Mouse (Mus musculus): Measurements from ENCODE around the gene Gna13. TPM values are rescaled to one million over a fixed set of nuclear protein-coding genes. Genes with fewer than 3 reads are reported as not detected.

The Gna13 gene
- total RNA-seq, 2 experiments from 2014 or later: 45.7 to 48.7 TPM

DNA sequence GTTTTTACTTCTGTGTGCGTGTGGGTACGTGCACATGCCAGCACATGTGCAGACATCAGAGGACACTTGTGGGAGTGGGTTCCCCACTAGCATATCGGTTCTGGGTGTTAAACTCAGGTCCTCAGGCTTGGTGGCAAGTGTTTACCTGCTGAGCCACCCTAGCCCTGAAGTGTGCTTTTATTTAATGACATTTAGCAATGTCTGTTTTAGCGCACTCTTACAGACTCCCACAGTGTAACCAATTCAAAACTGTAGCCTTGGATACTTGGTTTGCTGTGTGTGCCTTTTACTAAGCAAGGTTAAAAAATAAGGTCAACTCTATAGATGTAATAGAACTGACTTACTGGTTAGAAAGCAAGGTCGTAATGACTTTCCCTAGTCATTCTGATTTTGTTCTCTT is 3.2 kb downstream of the Gna13 start:
- no peak for DNase-seq
- intact Hi-C loops (cut with DNase I): no loop called here

DNA sequence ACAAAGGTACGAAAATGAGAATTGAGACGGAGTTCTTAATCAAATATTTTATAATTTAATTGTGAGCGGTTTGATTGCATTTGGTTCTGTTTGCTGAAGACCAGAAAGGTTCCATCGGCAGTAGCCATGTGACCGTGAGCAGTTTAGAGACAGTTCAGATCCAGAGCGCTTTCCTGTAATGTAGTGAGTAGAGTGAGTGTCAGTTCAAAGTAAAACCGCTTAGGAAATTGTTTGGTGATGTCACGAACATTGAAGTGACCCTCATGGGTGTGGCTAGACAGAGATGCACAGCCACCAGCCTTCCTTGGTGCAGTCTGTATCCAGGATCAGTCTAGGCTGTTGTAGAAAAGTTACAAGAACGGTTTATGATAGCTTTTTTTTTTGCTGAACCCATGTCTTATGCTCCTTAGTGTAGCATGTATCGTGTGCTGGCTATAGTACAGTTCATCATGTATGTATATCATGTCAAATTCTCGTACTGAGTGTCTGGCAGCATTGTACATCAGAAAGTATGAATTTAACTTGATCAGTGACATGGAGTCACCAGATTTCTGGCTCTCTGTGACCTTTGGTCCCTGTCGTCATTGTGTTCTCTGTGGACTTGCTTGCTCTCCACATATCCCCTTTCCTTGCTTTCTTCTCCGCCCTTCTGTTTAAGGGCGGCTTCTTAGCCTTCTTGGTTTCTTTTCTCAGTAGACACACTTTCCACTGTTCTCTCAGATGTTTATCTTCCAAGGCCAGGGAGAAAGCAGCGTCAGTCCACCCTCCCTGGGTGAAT is 4.4 kb downstream of the Gna13 start:
- no peak for DNase-seq
- intact Hi-C loops (cut with DNase I): no loop called here

DNA sequence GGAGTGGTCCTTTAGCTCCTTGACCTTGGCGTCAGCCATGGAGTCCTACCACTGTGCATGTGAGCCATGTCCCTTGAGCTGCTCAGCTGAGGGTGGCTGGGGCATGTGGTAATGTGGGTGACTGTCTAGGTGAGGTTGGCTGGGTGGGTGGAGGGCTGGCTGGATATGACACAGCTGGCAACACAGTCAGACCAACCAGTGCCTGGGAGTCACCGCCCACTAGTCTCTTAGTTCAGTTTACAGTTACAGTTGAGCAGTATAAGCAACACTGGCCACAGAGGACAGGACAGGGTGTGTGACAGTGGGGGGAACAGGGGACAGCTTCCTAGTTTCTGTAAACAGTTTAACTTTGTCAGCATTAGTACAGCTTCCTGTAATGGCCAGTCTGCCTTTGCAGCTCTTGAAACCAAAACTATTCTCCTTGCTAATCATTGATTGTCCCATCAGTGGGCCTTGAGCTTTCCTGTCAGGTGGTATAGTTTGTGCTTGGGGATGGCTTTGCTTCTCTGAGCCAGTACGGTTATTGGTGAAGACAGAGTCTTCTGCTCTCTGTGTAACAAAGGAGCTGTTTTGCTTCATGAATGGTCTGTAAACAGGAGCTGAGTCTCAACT is 6.5 kb downstream of the Gna13 start:
- intact Hi-C loops (cut with DNase I): no loop called here
- no peak for DNase-seq

DNA sequence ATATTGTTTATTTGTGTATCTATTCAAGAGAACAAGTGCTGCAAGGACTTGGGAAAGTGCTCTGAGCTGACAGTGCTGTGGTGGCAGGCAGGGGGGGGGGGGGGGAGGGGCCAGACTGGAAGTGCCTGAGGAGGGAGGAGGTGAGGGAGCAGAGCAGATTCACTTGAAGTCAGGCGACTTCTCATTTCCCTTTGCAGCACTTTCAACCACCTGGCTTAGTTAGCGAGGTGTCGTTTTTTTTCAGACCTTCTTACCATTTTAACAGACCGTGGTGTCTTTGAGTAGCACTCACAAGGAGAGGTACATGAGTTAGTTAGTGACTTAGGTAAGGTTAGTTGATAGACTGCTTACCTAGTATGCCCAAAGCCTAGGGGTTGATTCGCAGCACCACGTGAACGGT is 12.8 kb downstream of the Gna13 start:
- no peak for DNase-seq

DNA sequence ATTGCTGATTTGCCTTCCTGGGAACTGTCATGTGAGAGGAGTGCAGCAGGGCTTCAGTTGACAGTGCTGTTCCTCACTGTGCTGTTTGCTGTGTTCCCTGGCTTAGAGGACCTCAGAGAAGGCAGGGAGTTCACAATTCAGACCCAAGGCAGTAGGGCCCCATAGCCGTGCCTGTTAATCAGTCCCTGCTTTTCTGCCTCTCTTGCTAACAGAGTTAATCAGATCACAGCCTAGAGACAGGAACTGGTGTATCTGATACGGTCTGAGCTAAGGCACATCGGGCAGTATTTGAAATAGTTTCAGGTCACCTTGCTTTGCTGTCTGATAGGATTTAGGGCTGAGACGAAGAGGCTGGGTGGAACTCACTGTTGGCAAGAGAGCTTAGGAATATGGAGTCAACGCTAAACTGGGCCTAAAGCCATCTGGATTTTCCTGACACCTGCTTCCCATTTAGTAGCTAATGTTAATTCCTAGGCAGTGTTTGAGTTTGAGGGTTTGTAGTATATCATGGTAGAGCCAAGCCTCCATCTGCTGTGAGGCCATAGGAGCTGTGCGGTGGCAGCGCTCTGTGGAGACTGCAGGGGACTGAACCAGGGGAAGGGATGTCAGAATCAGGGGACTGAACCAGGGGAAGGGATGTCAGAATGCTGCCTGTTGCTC is 14.0 kb downstream of the Gna13 start:
- intact Hi-C loops (cut with DNase I): no loop called here
- DNase-seq: no peak

More for the DNA sequence above, 12.8 kb downstream of the Gna13 start:
- intact Hi-C loops (cut with DNase I): no loop called here

DNA sequence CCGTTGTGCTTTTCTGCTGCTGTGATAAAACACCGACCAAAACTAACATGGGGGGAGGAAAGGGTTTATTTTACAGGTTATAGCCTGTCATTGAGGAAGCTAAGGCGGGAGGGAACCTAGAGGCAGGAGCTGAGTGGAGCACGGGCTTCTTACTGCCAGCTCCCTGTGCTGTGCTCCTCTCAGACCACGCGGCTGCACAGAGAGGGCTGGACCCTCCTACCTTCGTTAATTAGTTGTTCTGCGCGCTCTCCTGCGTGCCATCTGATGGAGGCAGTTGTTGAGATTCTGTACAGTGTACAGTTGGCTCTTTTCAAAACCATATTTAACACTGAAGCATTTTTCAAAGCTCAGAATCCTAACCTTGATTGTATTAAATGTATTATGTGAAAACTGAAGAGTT is 14.8 kb downstream of the Gna13 start:
- DNase-seq: no peak
- intact Hi-C loops (cut with DNase I): no loop called here

DNA sequence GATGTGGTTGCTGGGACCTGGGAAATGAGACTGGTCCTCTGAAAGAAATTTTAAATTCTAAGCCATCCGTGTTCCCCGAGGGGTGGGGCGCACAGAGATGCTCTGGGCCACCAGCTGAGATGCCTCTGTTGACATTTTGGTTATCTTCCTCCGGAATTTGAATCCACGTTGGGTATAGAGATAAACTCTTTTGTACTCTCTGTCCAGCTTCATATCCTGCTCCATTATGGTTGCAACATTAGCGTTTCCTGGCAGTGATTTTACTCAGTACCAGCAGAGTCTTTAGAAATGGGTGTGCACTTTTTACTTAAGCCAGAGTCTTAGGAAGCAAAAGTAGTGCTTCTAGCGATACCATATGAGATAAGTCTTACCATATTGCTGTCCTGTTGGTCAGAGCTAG is 15.4 kb downstream of the Gna13 start:
- DNase-seq: no peak
- intact Hi-C loops (cut with DNase I): no loop called here

DNA sequence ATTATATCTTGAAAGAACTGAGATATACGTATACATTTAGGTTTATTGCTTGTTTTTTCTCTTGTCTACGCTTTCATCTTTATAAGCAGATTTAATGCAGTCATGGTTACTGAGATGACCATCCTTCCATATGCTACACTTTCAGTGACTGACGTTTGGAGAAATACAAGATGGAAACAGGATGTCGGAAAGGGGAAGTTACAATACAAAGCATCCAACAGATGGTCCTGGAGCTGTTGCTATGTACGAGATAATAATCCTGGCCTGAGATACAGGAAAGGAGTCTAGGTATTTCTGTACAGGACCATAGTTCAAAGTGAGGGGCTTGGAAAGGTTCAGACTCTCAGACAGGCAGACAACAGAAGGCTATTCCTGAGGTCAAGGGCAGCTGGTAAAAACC is 18.0 kb downstream of the Gna13 start:
- intact Hi-C loops (cut with DNase I): no loop called here
- DNase-seq: no peak

DNA sequence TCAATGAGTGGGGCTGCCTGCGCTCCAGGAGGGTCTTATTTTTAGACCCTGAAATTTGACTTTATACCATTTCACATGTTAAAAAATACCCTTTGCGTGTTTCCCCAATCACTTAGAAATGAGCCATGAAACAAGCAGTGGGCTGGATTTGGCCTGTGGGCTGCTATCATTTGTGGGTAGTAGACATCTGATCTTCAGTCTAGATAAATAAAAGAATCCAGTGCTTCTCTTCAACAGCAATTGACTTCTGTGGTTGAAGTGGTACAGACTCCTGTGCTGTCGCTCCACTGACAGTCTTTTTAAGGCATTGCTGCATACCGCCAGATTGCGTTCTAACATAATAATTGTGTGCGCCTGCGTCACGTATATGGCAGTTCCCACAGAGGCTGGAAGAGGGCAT is 22.7 kb downstream of the Gna13 start:
- DNase-seq: no peak
- intact Hi-C loops (cut with DNase I): no loop called here

DNA sequence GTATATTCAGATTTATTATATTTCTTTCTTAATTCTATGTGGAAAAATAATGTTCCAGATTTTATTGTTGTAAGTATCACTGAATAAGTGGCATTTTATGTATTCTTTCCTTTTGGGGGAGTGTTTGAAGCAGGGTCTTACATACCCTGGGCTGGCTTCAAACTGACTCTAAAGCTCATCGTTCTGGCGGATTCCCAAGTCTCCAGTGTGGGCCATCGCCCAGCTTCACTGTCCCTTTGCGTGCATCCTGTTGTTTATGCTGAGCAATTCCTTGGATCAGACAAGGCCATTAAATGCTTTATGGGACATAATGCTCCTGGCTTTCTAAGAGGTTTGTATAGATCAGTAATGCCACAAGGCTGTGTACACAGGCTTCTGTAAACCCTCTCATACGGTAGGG is 26.4 kb downstream of the Gna13 start:
- no peak for DNase-seq
- intact Hi-C loops (cut with DNase I): no loop called here

DNA sequence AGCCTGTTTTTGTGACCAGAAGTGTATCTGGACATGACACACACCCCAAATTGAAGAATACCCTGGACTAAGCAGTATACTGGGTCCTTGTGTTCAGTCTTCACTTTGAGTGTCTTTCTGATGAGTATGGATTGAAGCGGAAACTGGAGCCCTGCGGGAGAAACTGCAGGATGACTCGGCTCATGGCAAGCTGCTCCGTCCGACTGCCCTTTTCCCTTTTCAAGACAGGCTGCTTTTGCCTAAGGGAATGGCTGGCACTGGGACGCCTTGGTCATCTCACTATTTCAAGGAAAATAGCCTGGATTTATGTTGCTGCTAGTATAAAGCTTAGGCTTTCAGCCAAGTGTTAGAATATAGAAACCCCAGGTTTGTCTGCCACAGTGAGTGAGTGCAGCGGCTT is 28.6 kb downstream of the Gna13 start:
- intact Hi-C loops (cut with DNase I): no loop called here
- DNase-seq: no peak

DNA sequence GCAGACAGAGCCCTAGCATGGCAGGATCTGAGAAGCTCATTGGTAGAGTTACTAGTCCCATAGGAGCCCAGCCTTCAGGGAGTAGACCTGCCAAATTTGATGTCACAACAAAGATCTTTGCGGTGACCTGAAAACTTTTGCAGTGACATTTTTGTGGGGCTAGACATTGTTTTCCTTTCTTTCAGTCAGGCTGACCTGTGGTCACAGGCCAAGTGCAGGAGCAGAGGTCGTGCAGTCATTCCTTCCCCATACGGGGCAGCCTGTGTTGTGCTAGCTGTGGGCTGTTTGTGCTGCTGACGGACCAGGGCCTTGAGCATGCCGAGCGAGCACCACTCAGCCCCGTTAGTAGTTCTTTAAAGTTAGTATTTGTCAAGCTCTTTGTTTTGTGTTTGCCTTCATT is 29.1 kb downstream of the Gna13 start:
- intact Hi-C loops (cut with DNase I): no loop called here
- DNase-seq: no peak

DNA sequence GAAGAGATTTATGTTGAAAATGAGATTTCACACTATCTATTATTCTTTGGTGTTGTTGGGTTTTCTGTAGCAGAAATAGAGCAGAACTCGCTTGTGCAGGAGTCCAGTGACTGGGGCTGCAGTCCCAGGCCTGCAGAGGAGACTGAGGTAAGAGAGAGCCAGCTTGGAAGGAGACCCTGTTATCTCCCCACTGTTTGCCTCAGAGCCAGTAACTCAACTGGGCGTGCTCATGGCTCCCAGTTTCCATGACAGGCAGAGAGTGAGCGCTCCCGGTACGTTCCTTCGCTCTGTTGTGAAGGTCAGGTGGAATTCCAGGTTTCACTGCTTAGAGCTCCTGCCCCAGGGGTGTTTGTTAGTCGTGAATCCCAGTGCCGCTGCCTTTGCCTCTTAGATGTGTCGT is 30.0 kb downstream of the Gna13 start:
- intact Hi-C loops (cut with DNase I): no loop called here
- DNase-seq: no peak

DNA sequence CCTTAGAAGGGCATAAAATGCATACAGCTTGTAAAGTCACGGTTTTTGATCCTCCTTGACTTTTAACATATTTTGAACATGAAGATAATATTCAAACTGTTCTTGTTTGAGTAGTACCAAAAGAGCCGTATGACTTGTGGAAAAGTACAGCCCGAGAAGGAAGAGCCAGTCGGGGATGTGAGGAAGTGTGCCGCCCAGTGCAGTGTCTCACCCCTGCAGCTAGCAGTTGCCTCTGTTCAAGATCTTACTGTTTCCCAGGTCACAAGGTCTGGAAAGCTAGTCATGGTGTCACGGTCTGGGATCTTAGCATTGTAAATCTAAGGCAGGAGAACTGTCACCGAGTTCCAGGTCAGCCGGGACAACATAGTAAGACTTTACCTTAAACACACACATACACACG is 32.1 kb downstream of the Gna13 start:
- intact Hi-C loops (cut with DNase I): loop anchor here (2.0 kb wide), 1 partner anchor 26 kb away; no protein-coding TSS in a partner anchor
- DNase-seq: no peak

DNA sequence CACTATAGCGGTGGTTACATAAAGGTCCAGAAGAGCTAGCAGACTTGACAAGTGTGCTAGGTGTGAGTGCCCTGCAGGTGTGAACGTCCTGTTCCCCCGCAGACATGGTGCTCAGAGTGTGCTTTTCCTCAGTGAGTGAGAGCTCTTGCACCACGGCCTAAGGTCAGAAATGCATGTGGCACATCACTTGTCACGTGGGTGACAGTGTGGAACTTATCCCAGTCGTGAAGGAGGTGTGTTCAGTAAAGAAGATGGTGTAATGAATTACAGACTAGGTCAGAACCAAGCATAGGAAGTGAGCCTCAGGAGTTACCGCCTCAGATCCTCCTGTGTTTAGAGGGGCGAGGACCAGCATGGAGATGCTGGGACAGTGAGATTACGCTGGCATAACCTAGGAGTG is 32.7 kb downstream of the Gna13 start:
- intact Hi-C loops (cut with DNase I): loop anchor here (2.0 kb wide), 1 partner anchor 26 kb away; no protein-coding TSS in a partner anchor
- DNase-seq: no peak

DNA sequence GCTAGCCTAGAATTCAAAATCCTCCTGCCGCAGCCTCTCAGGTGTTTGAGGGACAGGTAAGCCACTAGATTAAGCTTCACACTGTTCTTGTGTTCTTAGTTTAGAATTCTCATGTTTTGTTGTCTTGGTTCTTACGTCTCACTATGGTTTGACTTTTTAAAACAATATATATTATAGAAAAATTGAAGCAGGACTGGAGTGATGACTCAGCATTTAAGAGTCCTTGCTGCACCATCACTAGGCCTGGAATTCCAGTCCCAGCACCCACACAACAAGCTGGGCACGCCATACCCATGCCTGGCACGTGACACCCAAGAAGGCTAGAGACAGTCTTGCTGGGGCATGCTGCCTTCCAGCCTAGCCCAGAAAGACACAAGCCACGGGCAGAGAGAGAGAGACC is 43.8 kb downstream of the Gna13 start:
- intact Hi-C loops (cut with DNase I): no loop called here
- DNase-seq: no peak

DNA sequence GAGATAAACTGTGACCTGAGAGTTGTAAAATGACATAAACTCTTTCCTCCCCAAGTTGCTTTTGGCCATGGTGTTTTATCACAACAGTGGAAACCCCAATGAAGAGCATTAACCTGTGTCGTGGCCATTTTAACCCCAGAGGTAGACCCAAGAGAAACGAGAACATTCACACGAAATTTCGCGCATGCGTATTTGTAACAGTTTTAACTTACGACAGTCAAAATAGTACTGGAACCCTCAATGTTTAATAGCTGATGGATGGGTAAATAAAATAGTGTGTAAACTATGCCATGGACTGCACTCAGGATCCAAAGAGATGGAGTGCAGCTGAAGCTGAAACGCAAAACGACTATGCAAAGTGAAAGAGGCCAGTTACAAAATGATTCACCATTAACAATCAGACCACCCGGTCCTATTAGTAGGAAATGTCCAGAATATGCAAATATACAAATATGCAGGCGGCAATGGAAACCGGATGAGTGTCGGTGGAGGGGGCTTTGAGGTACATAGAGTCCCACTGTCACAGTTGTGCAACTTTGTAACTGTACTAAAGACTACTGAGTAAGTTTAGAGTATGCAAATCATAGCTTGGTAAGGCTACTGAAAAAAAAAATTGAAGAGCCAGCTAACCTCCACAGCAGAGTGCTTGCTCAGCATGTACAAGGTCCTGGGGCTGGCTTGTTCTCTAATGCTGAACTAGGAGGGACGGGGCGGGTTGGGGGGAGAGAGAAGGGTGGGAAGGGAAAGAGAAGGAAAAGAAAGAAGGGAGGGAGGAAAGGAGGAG is 47.8 kb downstream of the Gna13 start:
- DNase-seq: no peak
- intact Hi-C loops (cut with DNase I): no loop called here

DNA sequence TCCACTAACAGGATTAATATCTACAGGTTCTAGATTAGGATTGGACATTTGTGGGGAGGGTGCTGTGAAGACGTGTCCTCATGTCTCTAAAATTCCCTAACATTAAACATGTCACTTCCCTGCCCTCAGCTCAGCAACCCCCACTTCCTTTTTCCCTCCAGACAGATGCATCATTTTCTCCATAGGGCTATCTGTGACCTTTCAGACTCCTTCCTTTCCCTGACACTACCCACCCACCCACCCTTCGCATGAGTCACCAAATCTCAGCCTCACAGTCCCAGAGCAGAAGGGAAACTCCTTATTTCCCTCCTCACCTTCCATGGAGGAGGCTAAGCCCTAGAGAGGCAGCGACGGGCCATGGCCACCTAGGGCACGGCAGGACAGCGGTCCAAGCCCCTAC is 51.0 kb downstream of the Gna13 start, which contains the start of gene 9930022D16Rik:
9930022D16Rik (plus strand) TSS at position 301 of the 400 bp plus-strand sequence.
- intact Hi-C loops (cut with DNase I): no loop called here

DNA sequence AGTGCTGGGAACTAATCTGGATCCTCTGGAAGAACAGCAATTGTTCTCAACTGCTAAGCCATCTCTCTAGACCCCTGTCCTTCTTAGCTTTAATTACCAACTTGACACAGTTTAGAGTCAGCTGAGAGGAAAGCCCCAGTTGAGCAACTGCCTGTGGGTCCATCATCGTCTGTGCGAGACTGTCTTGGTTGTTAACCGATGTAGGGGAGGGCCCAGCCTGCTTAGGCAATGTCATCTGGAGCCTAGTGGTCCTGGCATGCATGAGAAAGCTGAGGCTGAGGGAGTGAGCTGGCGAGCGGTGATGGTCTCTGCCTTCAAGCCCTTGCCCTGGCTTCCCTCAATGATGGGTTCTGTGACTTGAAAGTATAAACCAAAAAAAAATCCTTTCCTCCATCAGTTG is 52.2 kb downstream of the Gna13 start:
- intact Hi-C loops (cut with DNase I): no loop called here
- no peak for DNase-seq

More for the DNA sequence above, 51.0 kb downstream of the Gna13 start, which contains the start of gene 9930022D16Rik:
- no peak for DNase-seq

DNA sequence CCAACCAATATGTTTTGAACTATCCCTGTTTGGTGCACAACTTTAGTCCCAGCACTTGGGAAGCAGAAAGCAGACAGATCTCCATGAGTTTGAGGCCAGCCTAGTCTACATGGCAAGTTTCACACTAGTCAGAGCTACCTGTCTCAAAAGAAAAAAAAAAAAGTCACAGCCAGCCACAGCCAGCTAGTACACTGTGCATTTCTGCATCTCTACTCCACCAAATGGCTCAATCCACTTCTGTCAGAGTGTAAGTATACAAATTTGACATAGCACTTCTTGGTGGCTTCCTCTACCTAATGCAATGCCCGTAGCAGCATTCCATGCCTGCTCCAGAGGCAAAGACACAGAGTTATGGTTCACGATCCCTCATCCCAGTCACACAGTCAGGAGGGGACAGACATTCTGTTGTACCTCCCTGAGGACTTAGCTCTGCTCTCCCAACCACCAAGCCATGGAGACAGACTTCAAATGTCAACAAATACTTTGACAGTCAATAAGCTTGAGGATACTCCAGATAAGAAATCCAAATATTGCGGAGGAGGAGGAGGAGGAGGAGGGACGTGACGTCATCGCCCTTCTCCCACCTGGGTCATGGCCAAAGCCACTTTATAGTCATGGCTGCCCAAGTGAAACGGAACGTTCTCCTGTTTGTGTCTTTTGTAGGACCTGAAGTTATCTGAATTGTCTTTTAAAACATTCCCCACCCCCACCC is 54.2 kb downstream of the Gna13 start:
- intact Hi-C loops (cut with DNase I): no loop called here
- DNase-seq: no peak

Data from heart, postnatal 10 days (tissue).